Mouse (Mus musculus): ENCODE measurements at regions not wholly inside any gene's neighbourhood (a gene's known extent, or its start where the extent isn't known, plus 50 kb on each side); places are given as distances from the start of the nearest gene placed in this dataset.

DNA sequence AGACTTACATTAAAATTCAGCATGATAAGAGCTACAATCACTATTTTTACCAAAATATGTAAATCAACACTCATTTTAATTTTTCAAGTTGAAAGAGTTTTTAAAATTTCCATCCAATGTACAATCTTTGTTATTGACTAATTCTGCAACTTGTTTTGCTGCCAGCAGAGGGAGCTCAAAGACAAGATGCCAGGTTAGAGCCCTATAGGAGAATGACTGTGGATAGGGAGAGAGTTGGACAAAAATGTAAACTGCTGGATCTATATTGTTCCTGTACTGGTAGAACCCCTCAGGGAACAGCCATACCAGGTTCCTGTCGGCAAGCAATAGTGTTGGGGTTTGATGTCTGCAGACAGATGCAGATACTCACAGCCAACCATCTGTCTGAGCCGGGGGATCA, 288.8 kb upstream of the 4930550L24Rik start:
- peak; percentile 4 for DNase-seq (ENCODE audit: low read depth, low spot score)

Data from embryo, embryonic 11.5 days (tissue).